Mouse (Mus musculus) Muller cell, postnatal 12 days (primary cell): ENCODE results near the gene Rictor.
"Not testable (repeated sequence)": the region's sequence is repeated elsewhere in the genome, so short reads cannot be mapped to it uniquely, and the experiment has no call there.

Source experiments
- DNase-seq: peaks from one replicate; pipeline ENCODE4 v3.0.0-alpha.2; 2015; ENCODE audit errors: inconsistent ontology term

The Rictor gene

DNA sequence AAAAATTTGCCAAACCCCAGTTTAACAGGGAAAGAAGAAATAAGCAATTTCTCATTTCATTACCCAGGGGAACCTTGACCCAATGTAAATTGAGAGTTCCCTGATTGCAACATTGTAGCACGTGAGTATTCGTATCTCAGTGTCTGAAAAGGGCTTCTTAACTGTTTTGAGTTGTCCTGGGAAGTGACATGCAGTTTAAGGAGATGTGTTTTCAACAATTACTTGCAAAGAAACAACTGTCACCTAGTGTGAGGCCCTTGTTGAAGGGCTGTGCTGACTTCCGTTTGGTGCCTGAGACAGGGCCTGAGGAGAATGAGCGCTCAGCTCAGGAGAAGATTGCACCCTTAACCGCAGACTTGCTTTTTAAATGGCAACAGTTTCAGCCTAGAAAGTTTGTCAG lies 24.9 kb downstream of the Rictor start:
- no peak for DNase-seq

- no peak for DNase-seq
These were observed 31.0 kb downstream of the Rictor start for GRCm38 (mm10) chr15:6739180-6739579.

DNA sequence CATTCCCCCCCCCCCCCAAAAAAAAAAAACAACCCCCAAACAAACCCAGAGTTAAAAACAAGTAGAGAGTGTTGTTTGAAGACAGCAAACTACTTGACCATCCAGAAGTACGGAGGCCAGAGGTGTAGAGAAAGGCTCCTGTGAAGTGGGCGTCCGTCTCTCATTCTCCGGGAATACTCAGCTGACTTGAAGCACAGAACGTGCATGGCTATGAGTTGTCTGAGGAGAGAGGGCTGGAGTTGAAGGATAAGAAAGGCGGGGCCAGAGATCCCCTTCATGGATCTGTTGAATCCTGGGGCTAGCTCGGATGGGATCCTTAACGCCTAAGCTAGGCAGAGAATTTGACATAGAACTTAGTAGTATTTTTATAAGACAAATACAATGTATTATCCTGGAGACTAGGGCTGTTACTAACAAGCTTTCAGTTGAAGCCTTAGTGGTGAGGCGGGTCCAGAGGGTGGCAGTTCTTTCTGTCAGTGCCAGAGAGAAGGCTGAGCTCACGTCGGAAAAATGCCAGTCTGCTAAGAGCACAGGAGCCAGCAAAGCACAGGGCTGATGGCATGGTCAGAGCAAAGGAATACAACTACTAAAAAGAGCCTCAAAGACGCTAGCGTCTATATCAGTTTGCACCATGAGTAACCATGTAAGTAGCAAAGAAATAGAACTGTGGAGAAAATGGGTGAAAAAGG lies 34.3 kb downstream of the Rictor start:
- peak; percentile 56 for DNase-seq

DNA sequence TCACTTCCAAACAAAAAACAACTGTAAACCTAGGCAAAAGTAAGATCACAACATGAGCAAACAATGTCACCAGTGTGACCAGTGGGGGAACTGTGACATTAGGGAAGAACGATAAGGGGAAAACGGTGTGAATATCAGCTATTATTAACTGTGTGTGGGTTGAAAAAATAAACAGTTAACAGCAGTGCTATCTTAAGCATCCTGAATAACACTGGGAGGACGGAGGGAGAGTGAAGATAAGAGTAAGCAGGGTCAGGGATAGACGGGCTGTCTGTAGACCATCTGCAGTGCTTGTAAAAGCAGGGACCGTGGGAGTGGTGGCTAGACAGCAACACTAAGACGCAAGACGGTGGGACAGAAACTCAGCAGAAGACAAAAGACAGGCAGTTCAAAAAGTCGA lies 35.5 kb downstream of the Rictor start:
- no peak for DNase-seq

- not testable (repeated sequence) for DNase-seq
These were observed 38.3 kb downstream of the Rictor start for GRCm38 (mm10) chr15:6746301-6746983.

GRCm38 (mm10) chr15:6747001-6747400 lies 38.8 kb downstream of the Rictor start:
- DNase-seq: no peak

GRCm38 (mm10) chr15:6754400-6754799 lies 46.2 kb downstream of the Rictor start:
- DNase-seq: no peak

DNA sequence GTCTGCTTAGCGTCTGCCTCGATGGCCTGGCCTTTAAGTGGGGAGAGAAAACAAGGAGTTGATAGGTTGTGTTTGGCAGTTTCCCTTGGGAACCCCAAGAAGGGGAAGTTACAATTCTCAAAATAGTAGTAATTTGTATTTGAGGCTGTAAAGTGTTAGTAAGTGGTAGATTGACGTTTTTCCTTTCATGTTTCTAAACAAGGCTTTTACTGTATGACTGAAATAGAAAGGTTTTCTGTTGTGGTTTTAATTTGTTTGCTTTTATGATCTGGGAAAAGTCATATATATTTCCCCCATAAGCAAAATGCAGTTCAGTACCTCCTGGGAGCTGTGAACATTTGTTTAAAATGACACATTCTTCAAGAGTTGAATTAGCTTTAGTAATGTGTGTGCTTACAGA lies 64.1 kb downstream of the Rictor start:
- DNase-seq: no peak

DNA sequence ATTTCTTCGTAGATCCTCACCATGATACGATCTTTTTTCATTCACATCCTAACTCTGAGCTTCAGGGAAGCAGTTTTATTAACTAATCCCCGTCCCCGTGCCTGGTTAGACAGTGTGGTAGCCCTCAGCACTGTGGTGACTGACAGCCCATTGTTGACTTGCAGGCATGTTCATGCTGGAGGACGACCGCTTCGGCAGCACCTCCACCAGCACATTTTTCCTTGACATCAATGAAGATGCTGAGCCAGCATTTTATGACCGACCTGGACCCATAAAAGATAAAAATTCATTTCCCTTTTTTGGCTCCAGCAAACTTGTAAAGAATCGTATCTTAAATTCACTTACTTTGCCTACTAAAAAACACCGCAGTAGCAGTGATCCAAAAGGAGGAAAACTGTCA lies 78.0 kb downstream of the Rictor start:
- DNase-seq: no peak

- no peak for DNase-seq
These were observed 79.1 kb downstream of the Rictor start for GRCm38 (mm10) chr15:6787236-6787635.

GRCm38 (mm10) chr15:6790011-6790410 lies 81.8 kb downstream of the Rictor start:
- DNase-seq: no peak

DNA sequence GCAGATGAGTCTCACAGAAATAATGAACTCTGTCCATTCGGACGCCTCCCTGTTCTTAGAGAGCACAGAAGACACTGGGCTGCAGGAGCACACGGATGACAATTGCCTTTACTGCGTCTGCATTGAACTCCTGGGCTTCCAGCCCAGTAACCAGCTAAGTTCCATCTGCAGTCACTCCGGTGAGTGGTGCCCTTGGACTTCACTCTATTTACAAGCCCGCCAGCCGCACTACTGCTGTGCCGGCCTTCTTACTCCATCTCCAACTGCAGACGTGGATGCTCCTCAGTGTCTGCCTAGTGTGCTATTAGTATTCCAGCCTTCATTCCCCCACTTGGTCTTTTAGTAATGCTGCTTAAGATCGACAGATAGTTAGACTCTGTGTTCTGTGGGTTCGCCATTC lies 83.5 kb downstream of the Rictor start:
- DNase-seq: no peak

- no peak for DNase-seq
These were observed 84.7 kb downstream of the Rictor start for GRCm38 (mm10) chr15:6792846-6793245.

DNA sequence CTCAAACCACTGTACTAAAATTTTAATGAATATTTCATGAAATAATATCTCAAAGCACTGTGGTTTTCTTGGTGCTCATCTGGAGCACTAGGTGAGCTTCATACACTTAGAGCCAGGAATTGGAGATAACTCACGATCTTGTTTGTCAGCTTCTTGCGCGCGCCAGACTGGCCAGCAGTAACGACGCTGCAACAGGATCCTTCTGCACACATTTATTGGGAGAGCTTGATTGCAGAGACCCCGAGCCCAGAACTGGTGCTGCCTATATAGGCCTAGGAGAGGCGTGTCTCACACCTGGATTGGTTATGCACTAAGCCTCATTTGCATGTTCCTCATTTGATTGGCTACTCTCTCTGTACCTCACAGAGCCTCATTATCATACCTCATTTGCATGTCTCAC lies 93.0 kb downstream of the Rictor start:
- DNase-seq: not testable (repeated sequence)

- no peak for DNase-seq
These were observed 107.6 kb downstream of the Rictor start for GRCm38 (mm10) chr15:6815807-6816206.

DNA sequence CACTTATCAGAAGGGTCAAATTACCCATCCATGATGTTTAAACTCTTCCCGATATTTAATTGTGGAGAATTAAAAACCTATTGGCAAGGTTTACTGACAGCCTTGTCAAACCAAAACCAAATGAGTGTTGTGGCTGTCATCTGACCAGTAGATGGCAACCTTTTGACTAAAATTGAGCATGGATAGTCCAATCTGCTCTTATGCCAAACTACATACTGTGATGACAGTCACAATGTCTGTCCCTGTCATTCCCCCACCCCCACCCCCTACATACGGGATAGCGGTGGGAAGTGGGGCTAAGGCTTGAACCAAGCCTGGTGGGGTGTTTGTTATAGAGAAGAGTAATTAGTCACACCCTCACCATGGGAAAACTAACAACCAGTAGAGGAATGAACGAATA lies 132.0 kb downstream of the Rictor start:
- peak; percentile 51 for DNase-seq

DNA sequence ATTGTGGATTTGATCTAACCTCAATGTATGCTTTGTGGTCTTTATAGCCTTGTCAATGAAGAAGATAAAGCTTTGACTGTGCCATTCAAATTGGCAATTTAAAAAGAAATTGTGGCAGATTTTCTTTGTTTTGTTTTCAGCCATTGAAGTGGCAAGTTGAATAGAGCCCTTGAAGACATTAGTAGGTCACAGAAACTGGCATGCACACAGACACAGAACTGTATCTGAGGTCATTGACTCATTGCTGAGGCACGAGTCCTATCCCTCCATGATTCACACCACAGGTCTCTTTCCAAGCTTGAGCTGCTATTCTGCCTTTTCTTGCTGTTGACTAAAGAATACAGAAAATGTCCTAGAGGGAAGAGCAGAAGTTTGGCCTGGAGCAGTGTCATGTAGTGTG lies 141.7 kb downstream of the Rictor start:
- peak; percentile 95 for DNase-seq
